Mouse (Mus musculus) gastrocnemius, postnatal 4 days (tissue): Measurements from ENCODE around the gene R3hdm1. TPM values are rescaled to one million over a fixed set of nuclear protein-coding genes. Genes with fewer than 3 reads are reported as not detected.

ENCODE experiments used
- DNase-seq, 2 experiments: peaks; one replicate each; pipeline ENCODE4 v3.0.0; 2021 to 2022; ENCODE audit warnings: low spot score in 2 of 2, mixed read lengths in 2 of 2
- microRNA-seq: library from miRNA; unstranded; fragments of <30 nt; microRNA quantifications from one replicate; pipeline ENCODE4 v1.2.0, GENCODE M21; 2021
- total RNA-seq, 2 experiments: library from RNA; stranded (reverse); gene quantifications; 2 replicates each; pipeline ENCODE4 v1.2.3; 2021

The R3hdm1 gene
- total RNA-seq, 2 experiments from 2014 or later, result 74.0 to 77.3 TPM

DNA sequence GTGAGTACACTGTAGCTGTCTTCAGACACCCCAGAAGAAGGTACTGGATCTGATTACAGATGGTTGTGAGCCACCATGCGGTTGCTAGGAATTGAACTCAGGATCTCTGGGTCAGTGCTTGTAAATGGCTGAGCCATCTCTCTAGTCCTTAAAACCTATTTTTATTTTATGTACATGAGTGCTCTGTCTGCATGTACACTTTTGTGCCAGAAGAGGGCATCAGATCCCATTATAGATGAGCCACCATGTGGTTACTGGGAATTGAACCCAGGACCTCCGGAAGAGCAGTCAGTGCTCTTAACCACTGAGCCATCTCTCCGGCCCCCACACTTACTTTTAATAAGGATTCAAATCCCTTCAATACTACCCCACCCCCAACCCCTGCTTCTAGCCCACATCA, 179.8 kb downstream of the R3hdm1 start:
- DNase-seq, result no peak

DNA sequence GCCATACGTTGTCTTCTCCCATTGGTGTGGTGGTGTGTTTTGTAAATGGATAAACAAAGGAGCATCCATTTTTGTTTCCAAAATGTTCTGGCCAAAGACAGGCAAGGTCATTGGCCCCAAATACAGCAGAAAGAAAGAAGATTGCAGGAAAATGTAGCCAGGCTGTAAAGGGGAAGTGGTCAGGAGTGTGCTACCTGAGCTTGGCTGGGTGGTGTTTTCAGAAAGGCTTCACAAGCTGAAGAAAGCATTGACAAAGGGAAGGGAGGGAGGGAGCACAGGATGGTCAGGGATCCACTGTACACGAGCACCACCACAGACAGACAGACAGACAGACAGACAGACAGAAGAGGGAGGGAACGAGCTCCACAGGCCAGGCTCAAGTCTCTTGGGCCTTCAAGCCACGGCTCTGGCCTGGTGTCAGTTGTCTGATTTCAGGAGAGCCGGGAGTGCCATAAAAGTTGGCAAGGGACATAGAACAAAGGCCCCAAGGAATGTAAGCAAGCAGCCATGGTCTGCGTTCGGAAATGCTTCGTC, 181.1 kb downstream of the R3hdm1 start:
- DNase-seq, result no peak

DNA sequence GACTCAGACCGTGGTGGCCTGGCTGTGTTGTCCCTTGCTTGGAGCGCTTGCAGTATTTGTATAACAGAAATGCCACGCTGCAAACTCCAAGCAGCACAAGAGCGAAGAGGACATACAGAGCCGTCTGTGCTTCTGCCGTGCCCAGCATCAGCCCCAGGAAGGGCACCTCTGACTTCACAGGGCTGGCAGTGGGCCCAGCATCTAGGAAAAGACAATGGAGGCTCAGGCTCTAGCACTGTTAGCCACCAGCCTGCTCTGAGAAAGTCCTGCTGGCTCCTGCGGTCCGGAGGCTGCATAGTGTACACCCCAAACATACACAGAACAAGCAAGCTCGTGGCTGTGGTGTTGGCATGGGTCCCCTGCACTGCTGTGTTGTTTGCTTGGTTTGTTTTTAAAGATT, 182.0 kb downstream of the R3hdm1 start:
- DNase-seq, result no peak

Small RNAs within 50 kb of the gene (microRNA-seq; reads per million reads assigned to microRNA genes)
- gene Mir128-1, result 627 reads per million, percentile 71 among the genes with 10 or more reads in this experiment

Other genes with a start within 250 kb of the R3hdm1 start
- gene Map3k19, start 248.3 kb upstream of the R3hdm1 start, total RNA-seq, result not detected
- gene Rab3gap1, start 234.5 kb upstream of the R3hdm1 start, total RNA-seq, result 10 to 100 TPM; 29.5 to 31.3 TPM
- gene Zranb3, start 254 bp upstream of the R3hdm1 start, total RNA-seq, result 1 to 10 TPM; 7.1 to 8.2 TPM
- 10 to 100 TPM; 50.3 to 53.3 TPM for gene Ubxn4, start 140.7 kb downstream of the R3hdm1 start, total RNA-seq
- gene Lct, start 225.0 kb downstream of the R3hdm1 start, total RNA-seq, result under 1 TPM; 0.13 to 0.17 TPM